Mouse (Mus musculus) cerebral cortex, adult 2 months (tissue): ENCODE results near the gene Vps4a.

Experiments
- WGBS: fragments of 180-500 bp; shearing (Covaris S2); methylation state at CpG from one replicate; pipeline ENCODE4 v1.1.7; 2018; 5-methylcytosine and 5-hydroxymethylcytosine counted together

The Vps4a gene

DNA sequence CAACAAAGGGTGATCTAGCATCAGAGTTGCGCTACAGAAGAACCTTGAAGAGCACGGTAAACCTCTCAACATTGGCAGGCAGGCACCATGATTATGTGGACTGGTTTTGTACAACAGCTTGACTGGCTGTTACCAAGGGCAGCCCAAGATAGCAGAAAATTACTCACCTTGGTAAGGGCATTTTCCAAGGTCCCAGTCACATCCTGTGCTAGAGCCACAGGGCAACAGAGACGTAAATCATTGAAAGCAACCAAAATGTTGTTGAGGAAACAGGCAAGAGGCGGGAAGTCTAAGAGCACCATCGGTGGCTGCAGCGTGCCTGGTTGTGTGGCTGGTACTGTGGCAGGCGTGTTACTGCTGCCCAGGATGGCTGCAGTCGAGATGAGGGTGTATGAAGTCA is 21.0 kb downstream of the Vps4a start:
- 96% methylated on average over 8 of the region's 8 CpGs for WGBS

DNA sequence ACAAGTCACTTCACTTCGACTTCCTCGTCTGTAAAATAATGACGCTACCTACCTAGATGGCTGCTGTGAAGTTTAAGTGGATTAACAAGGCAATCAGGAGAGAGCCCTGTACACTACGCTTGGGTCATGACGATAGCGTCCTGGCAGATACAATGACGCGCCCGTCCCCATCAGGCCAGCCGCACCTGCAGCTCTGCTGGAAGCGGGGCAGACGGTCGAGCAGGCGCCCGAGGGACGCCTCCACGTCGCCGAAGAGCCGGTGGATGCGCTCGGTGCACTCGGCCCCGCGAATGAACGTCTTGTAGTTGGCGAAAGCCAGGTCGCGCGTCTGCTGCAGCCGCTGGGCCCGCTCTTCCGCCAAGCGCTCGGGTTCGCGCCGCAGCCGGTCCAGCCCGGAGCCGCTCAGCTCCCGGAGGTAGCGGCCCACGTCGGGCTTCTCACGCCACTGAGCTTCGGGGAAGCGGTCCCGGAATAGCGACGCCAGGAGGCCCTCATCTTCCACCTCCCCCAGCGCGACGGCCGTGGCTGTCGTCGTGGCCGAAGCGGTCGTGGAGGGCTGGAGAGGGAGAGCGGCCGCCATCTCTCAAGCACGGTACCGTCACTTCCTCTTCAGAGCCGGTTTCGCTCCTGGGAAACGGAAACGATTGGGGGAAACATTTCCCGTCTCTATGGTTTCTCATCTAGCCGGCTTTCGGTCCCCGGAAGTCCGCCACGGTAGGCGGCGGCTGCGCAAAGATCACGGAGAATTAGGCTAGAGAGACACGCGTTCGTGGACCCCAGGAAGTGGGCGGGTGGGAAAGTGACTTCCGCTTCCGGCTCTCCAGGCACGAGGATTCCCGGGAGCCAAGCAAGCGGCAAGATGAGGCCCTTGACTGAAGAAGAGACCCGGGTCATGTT is 25.3 kb downstream of the Vps4a start, which contains the start of the genes Cog8 and Nip7:
Gene Cog8 (minus strand): TSS at position 614 of the 897 bp plus-strand sequence.
Gene Nip7 (plus strand): TSS at position 802 of the 897 bp plus-strand sequence.
- WGBS: under 1% methylated on average over 88 of the region's 88 CpGs

GRCm38 (mm10) chr8:107056973-107057369 is 25.9 kb downstream of the Vps4a start:
- WGBS: under 1% methylated on average over 33 of the region's 33 CpGs

DNA sequence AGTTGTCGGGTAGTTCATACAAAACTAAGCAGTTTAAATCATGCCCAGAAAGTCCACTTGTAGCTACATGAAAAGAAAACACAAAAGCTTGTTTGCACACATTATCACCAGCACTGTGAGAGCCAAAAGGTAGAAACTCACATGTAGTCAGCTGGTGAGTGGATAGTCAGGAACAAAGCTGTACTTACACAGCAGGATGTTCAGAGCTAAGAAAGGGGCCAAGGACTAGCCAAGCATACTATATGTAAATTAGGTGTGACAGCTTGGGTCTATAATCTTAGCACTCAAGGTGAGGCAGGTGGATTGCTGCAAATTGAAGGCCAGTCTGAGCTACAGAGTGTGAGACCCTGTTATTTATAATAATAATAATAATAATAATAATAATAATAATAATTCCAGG is 31.6 kb downstream of the Vps4a start:
- WGBS: 78% methylated on average over 1 of the region's 1 CpGs

DNA sequence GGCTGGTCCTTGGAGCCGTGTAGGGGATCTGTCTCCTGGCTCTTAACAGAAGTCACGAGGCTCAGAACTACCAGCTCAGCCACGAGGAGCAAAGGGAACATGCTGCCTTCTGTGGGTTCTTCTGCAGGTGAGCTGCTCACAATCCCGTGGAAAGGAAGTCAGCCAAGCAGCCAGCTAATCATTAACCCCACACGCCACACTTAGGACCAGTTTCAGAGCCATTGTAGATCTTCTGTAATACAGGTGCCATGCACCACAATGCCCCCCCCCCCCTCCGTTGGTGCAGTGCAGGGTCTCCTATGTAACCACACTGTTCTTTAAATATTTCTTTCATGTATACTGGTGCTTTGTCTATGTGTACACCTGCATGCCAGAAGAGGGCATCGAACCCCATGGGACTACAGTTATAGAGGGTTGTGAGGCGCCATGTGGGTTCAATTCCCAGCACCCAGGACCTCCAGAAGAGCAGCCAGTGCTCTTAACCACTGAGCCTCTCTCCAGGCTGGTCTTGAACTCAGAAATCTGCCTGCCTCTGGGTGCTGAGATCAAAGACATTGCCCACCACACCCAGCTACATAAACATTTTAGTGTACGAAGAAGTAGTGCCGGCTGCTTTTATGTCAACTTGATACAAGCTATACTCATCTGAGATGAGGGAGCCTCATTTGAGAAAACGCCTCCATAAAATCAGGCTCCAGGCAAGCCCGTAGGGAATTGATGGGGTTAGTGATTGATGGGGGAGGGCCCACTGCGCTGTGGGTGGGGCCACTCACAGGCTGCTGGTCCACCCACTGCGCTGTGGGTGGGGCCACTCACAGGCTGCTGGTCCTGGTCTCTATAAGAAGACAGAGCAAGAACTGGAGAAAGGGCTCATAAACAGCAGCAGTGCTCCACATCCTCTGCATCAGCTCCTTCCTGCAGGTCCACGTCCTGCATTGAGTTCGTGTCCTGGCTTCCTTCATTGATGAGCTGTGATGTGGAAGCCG is 34.8 kb downstream of the Vps4a start, which contains the start of gene Tmed6:
Gene Tmed6 (minus strand): TSS at position 134 of the 986 bp plus-strand sequence.
- 64% methylated on average over 17 of the region's 17 CpGs for WGBS

- WGBS: 83% methylated on average over 4 of the region's 4 CpGs
Observed at GRCm38 (mm10) chr8:107073706-107074105, 42.7 kb downstream of the Vps4a start.

DNA sequence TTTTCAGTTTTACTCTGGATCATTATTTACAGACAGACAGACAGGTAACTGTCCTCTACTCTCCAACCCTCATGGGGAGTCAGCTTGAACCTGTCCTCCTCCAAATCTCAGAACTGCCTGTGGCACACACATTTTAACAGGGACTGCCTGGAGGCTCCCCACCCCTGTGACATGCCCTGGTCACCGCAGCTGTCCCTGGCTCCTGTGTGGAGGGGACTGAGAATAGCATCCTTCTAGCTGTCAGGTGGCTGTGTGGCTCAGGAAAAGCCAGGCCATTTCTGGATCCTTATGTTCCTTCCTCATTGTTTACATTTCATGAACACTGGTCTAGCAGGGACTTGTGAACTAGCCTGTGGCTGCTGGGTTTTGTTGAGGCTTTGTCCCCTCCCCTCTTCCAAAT is 43.1 kb downstream of the Vps4a start:
- 67% methylated on average over 1 of the region's 1 CpGs for WGBS

DNA sequence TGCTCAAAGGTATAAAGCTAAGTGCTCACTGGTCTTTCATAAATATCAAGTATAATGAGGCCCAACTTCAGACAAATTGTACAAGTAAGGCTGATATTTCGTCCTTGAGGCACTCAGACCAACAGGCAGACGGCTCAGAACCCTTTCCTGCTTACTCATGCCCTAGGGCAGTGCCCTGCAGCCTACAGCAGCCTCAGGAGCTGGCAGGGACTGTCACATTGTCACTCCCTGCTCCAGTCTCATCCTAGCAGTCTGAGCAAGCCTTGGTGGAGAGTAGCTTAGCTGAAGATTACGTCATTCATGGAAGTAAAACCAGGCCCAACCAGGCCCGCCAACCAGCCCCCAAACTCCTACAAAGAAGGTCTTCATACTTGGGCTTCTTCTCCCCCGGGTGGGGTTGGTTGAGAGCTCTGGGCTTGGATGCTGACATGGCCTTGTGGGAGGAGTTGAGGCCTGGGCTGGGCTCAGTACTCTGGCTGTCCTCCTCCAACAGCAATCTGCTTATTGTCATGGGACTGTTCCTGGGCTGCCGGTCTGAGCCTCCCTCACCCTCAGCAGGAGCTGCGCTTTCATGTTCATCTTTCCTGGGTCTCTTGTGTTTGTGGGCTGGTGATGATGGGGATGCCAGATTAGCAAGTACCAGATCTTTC is 45.3 kb downstream of the Vps4a start:
- 85% methylated on average over 7 of the region's 7 CpGs for WGBS

DNA sequence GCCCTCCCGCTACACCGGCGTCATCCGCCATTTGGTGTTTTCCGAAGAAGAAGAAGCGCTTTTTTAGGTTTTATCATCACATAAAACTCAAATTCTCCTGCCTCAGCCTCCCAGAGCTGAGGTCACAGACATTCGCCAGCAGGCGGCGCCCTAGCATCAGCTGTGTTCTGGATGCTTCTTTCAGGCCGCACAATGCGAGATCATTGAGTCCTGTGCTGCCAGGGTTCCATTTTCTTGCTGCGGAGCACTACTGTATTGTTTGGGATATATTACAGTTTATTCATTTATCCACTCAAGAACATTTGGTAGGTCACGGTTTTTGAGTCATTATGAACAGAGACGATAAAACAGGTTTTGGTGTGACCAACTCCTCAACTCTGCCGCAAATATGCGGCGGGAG is 54.3 kb downstream of the Vps4a start:
- 97% methylated on average over 17 of the region's 17 CpGs for WGBS

GRCm38 (mm10) chr8:107086018-107086417 is 55.0 kb downstream of the Vps4a start:
- WGBS: 97% methylated on average over 5 of the region's 5 CpGs

DNA sequence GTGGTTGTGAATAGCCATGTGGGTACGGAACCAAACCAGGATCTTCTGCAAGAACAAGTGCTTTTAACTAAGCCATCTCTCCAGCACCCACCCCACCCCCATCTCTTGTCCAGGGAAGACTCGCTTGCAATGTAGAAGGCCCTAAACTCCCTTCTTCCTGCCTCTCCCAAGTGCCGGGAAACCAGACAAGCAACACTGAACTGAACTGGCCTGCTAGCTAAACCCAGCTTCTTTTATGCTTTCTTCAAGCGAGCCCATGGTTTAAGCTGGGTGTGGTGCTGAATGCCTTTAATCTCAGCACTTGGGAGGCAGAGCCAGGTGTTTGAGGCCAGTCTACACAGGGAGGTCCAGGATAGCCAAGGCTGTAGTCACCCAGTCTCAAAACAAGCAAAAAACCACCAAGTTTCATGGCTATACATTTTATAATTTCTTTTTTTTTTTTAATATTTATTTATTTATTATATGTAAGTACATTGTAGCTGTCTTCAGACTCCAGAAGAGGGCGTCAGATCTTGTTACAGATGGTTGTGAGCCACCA is 57.6 kb downstream of the Vps4a start:
- WGBS: 96% methylated on average over 5 of the region's 5 CpGs

DNA sequence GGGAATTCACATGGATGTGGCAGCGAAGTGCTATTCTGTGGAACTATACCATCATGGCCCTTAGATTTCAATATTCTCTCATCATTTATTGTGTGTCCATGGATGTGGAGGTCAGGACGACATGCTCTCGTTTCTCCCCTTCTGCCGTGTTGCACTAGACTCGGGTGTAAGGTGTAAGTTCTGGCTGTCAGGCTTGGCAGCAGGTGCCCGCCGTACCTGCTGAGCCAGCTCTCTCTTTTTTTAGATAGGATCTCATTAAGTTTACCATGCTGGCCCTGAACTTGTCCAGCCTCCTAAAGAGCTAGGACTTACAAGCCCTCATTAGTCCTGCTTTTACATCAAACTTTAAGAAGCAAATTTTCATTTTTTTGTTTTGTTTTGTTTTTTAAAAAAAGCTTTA is 59.5 kb downstream of the Vps4a start:
- 88% methylated on average over 7 of the region's 7 CpGs for WGBS
